26 mouse cellular contexts compared by ENCODE assay signal in genomic region chr5:139395528-139395927, GRCm38 (mm10). TPM values are rescaled to one million over a fixed set of nuclear protein-coding genes. Genes with fewer than 3 reads are reported as not detected.
"Had no signal": no experiment of that assay in that cellular context is flagged by ENCODE, and none has a peak within 500 bp of the region (broad histone marks: within the 10 kb centered on the region; RNA-seq: fewer than 3 reads in every experiment).

No protein-coding gene starts in this region.

- H3K9me3 ChIP-seq: limb, embryonic 12.5 days; limb, embryonic 15.5 days; neural tube, embryonic 13.5 days had no signal

- H3K27ac ChIP-seq: kidney, postnatal 0 days; limb, embryonic 15.5 days; macrophage; neural tube, embryonic 13.5 days had no signal

- ATAC-seq: intestine, postnatal 0 days; lung, postnatal 0 days had no signal

- H3K36me3 ChIP-seq: neural tube, embryonic 13.5 days had no signal

- H3K4me3 ChIP-seq: layer of hippocampus, adult 2 months; limb, embryonic 12.5 days; limb, embryonic 15.5 days; neural tube, embryonic 13.5 days had no signal

- H3K9ac ChIP-seq: limb, embryonic 12.5 days; limb, embryonic 15.5 days; lung, embryonic 14.5 days; neural tube, embryonic 13.5 days had no signal

- H3K27me3 ChIP-seq: limb, embryonic 12.5 days; limb, embryonic 15.5 days; neural tube, embryonic 13.5 days had no signal

- DNase-seq: kidney, adult 2 months; kidney, postnatal 25 days; layer of hippocampus, adult 9-11 months; lung, embryonic 14.5 days; midbrain, embryonic 14.5 days; thymus, adult 18-20 months; thymus, postnatal 36 days had no signal

- H3K4me2 ChIP-seq: limb, embryonic 12.5 days; limb, embryonic 15.5 days; lung, embryonic 14.5 days; midbrain, embryonic 11.5 days; neural tube, embryonic 13.5 days had no signal

RNA-seq across cellular contexts. Expression of gene C130050O18Rik, which starts 9.6 kb away (rescaled TPM):
- total RNA-seq: megakaryocyte-erythroid progenitor cell, adult 5-6 weeks; midbrain, postnatal 0 days had no signal
- polyA plus RNA-seq: midbrain, postnatal 0 days had no signal

RNA-seq across cellular contexts. Expression of gene Gper1, which starts 27.4 kb away (rescaled TPM):
- total RNA-seq: megakaryocyte-erythroid progenitor cell, adult 5-6 weeks had no signal
- polyA plus RNA-seq: macrophage had no signal

RNA-seq across cellular contexts. Expression of gene Cyp2w1, which starts 43.1 kb away (rescaled TPM):
- total RNA-seq: layer of hippocampus, adult 2 months; layer of hippocampus, postnatal 25 days; left cerebral cortex, adult 18-20 months; left cerebral cortex, postnatal 25 days; megakaryocyte-erythroid progenitor cell, adult 5-6 weeks; midbrain, postnatal 0 days; neutrophil, adult 5-6 weeks had no signal
- polyA plus RNA-seq: kidney, adult 2 months; kidney, embryonic 14.5 days; kidney, postnatal 0 days; lung, embryonic 14.5 days; lung, postnatal 0 days; macrophage; midbrain, embryonic 11.5 days; midbrain, embryonic 14.5 days; midbrain, postnatal 0 days; neural tube, embryonic 13.5 days; spleen, adult 2 months; testis, adult 2 months; urinary bladder, adult 2 months had no signal
